Mouse (Mus musculus): ENCODE results near the gene Ubox5. TPM values are rescaled to one million over a fixed set of nuclear protein-coding genes. Genes with fewer than 3 reads are reported as not detected.
A peak's percentile ranks its signal among the peaks of the same experiment; 100 is the strongest.

Ubox5 gene
- 1 to 10 TPM; 3.9 to 5.2 TPM for total RNA-seq (2021)
- 5.0 and 5.6 TPM in 2 replicates for polyA plus RNA-seq (2012; rRNA removed)
- long read RNA-seq, partial matches to known transcripts = 1 of 17 reads
- long read RNA-seq, other reads (novel, unspliced or antisense) = 16 of 17 reads

- Histone ChIP-seq H3K9ac (ENCODE audit: low read depth, low read length) (peak within 1 kb of the TSS; percentile 99), H3K4me3 (peak within 1 kb of the TSS; percentile 91), H3K79me2 (replicated peaks; ENCODE audit: control insufficient read depth, insufficient read depth, low read length) (peaks cover 3% of the 10 kb centered on the region; the same call in 1 of the 2 replicates), H3K36me3 (ENCODE audit: control insufficient read depth, insufficient read depth, low read length) (no peaks in the 10 kb centered on the region; the same call in 1 of the 2 replicates), H3K27ac (peak within 1 kb of the TSS; percentile 76), H3K4me1 (ENCODE audit: control insufficient read depth, insufficient read depth, low read length) (no peaks in the 10 kb centered on the region), H3K27me3 (ENCODE audit: control insufficient read depth, insufficient read depth, low read length) (peaks cover 2% of the 10 kb centered on the region; the same call in 1 of the 2 replicates)
- intact Hi-C loops (cut with DNase I) = no loop called here
- peak; percentile 73; the same call in 1 of the 2 replicates for TF ChIP-seq EP300 (IDR thresholded peaks at IDR 0.05; ENCODE audit: insufficient read depth, low read depth, low read length)
- peak; percentile 63 for TF ChIP-seq POLR2A (IDR thresholded peaks at IDR 0.05; ENCODE audit: insufficient read depth, low read depth, low read length)
- TF ChIP-seq CTCF (IDR thresholded peaks at IDR 0.05) = no peak
- under 1% methylated on average over 25 of the region's 25 CpGs for WGBS
- DNase-seq = peak; percentile 90 to 96
Measured at GRCm38 (mm10) chr2:130629839-130630203, at the start of gene Ubox5, which contains the start of gene Fastkd5. Gene Ubox5, minus strand, starts transcription at chr2:130630038. Gene Fastkd5, minus strand, starts transcription at chr2:130630027.

GRCm38 (mm10) chr2:130679154-130679553 is 49.3 kb upstream of the Ubox5 start:
- 95% methylated on average over 12 of the region's 12 CpGs for WGBS
- no peak for TF ChIP-seq CTCF (IDR thresholded peaks at IDR 0.05)
- TF ChIP-seq POLR2A (IDR thresholded peaks at IDR 0.05; ENCODE audit: insufficient read depth, low read depth, low read length) = no peak
- no peak for TF ChIP-seq EP300 (IDR thresholded peaks at IDR 0.05; ENCODE audit: insufficient read depth, low read depth, low read length)
- no peak overlapping the region for H3K9ac ChIP-seq (ENCODE audit: low read depth, low read length)
- H3K79me2 ChIP-seq (replicated peaks; ENCODE audit: control insufficient read depth, insufficient read depth, low read length) = no peaks in the 10 kb centered on the region
- intact Hi-C loops (cut with DNase I) = no loop called here
- DNase-seq = no peak
- H3K4me3 ChIP-seq = no peak overlapping the region
- H3K27me3 ChIP-seq (ENCODE audit: control insufficient read depth, insufficient read depth, low read length) = no peaks in the 10 kb centered on the region
- no peaks in the 10 kb centered on the region for H3K4me1 ChIP-seq (ENCODE audit: control insufficient read depth, insufficient read depth, low read length)
- no peaks in the 10 kb centered on the region for H3K36me3 ChIP-seq (ENCODE audit: control insufficient read depth, insufficient read depth, low read length)
- H3K27ac ChIP-seq = no peak overlapping the region

GRCm38 (mm10) chr2:130677211-130677610 is 47.4 kb upstream of the Ubox5 start:
- no peaks in the 10 kb centered on the region for H3K27me3 ChIP-seq (ENCODE audit: control insufficient read depth, insufficient read depth, low read length)
- DNase-seq = no peak
- TF ChIP-seq EP300 (IDR thresholded peaks at IDR 0.05; ENCODE audit: insufficient read depth, low read depth, low read length) = no peak
- no peak for TF ChIP-seq POLR2A (IDR thresholded peaks at IDR 0.05; ENCODE audit: insufficient read depth, low read depth, low read length)
- no peak for TF ChIP-seq CTCF (IDR thresholded peaks at IDR 0.05)
- H3K79me2 ChIP-seq (replicated peaks; ENCODE audit: control insufficient read depth, insufficient read depth, low read length) = no peaks in the 10 kb centered on the region
- no peaks in the 10 kb centered on the region for H3K36me3 ChIP-seq (ENCODE audit: control insufficient read depth, insufficient read depth, low read length)
- H3K9ac ChIP-seq (ENCODE audit: low read depth, low read length) = no peak overlapping the region
- H3K27ac ChIP-seq = no peak overlapping the region
- no peaks in the 10 kb centered on the region for H3K4me1 ChIP-seq (ENCODE audit: control insufficient read depth, insufficient read depth, low read length)
- intact Hi-C loops (cut with DNase I) = no loop called here
- H3K4me3 ChIP-seq = no peak overlapping the region
- WGBS = 53% methylated on average over 10 of the region's 10 CpGs

GRCm38 (mm10) chr2:130667559-130667958 is 37.7 kb upstream of the Ubox5 start, which contains the start of gene Itpa:
Gene Itpa, plus strand, starts transcription at chr2:130667610.
- H3K4me3 ChIP-seq = peak within 1 kb of the TSS; percentile 60
- no peaks in the 10 kb centered on the region for H3K27me3 ChIP-seq (ENCODE audit: control insufficient read depth, insufficient read depth, low read length)
- intact Hi-C loops (cut with DNase I) = loop anchor here (10.0 kb wide), 1 partner anchor 243 kb away; the partner anchor contains the start of genes Pced1a and Vps16
- H3K79me2 ChIP-seq (replicated peaks; ENCODE audit: control insufficient read depth, insufficient read depth, low read length) = no peaks in the 10 kb centered on the region; the same call in none of the 2 replicates
- TF ChIP-seq POLR2A (IDR thresholded peaks at IDR 0.05; ENCODE audit: insufficient read depth, low read depth, low read length) (peak; percentile 87), CTCF (IDR thresholded peaks at IDR 0.05) (peak; percentile 68), EP300 (IDR thresholded peaks at IDR 0.05; ENCODE audit: insufficient read depth, low read depth, low read length) (peak; percentile 71; the same call in 1 of the 2 replicates)
- DNase-seq = peak; percentile 87 to 91
- no peaks in the 10 kb centered on the region for H3K36me3 ChIP-seq (ENCODE audit: control insufficient read depth, insufficient read depth, low read length)
- H3K27ac ChIP-seq = peak within 1 kb of the TSS; percentile 90
- H3K9ac ChIP-seq (ENCODE audit: low read depth, low read length) = peak within 1 kb of the TSS; percentile 81
- peaks cover 14% of the 10 kb centered on the region for H3K4me1 ChIP-seq (ENCODE audit: control insufficient read depth, insufficient read depth, low read length)
- WGBS = 0% methylated on average over 31 of the region's 31 CpGs

- H3K27ac ChIP-seq = peak within 1 kb of the TSS; percentile 96
- H3K9ac ChIP-seq (ENCODE audit: low read depth, low read length) = peak within 1 kb of the TSS; percentile 98
- H3K4me1 ChIP-seq (ENCODE audit: control insufficient read depth, insufficient read depth, low read length) = peaks cover 14% of the 10 kb centered on the region
- WGBS = under 1% methylated on average over 40 of the region's 40 CpGs
- H3K4me3 ChIP-seq = peak within 1 kb of the TSS; percentile 80
- no peaks in the 10 kb centered on the region for H3K36me3 ChIP-seq (ENCODE audit: control insufficient read depth, insufficient read depth, low read length)
- H3K27me3 ChIP-seq (ENCODE audit: control insufficient read depth, insufficient read depth, low read length) = no peaks in the 10 kb centered on the region
- no peaks in the 10 kb centered on the region; the same call in none of the 2 replicates for H3K79me2 ChIP-seq (replicated peaks; ENCODE audit: control insufficient read depth, insufficient read depth, low read length)
- intact Hi-C loops (cut with DNase I) = loop anchor here (2.0 to 10.0 kb wide), 2 partner anchors 21 to 239 kb away; partner anchors contain the start of genes Lzts3, Pced1a and Vps16
- peak; percentile 95 to 96 for DNase-seq
- peak; percentile 88 for TF ChIP-seq POLR2A (IDR thresholded peaks at IDR 0.05; ENCODE audit: insufficient read depth, low read depth, low read length)
- no peak for TF ChIP-seq EP300 (IDR thresholded peaks at IDR 0.05; ENCODE audit: insufficient read depth, low read depth, low read length)
- peak; percentile 35 for TF ChIP-seq CTCF (IDR thresholded peaks at IDR 0.05)
Measured at GRCm38 (mm10) chr2:130664102-130664701, 34.4 kb upstream of the Ubox5 start, which contains the start of gene Ddrgk1. Gene Ddrgk1, minus strand, starts transcription at chr2:130664659.

All from heart, adult 2 months (tissue).